Mouse (Mus musculus): ENCODE measurements at regions not wholly inside any gene's neighbourhood (a gene's known extent, or its start where the extent isn't known, plus 50 kb on each side); places are given as distances from the start of the nearest gene placed in this dataset.

DNA sequence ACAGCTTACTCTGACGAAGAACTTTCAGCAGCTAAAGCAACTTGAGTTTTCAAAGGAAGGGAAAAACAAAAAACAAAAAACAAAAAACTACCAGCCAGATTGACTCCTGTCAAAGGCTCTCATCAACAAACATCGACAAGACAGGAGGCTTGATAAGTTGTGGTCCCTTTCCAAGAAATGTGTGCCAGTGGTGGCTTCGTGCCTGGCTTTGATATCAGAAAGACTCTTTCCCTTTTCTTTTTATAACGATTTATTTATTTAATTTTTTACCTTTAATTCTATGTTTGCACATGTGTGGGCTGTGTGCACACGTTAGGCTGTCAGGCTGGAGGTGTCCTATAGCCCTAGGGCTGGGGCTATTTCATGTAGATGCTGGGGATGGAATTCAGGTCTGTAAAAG lies 60.4 kb downstream of the Dact1 start:
- DNase-seq (ENCODE audit: low read depth, low spot score) = no peak

DNA sequence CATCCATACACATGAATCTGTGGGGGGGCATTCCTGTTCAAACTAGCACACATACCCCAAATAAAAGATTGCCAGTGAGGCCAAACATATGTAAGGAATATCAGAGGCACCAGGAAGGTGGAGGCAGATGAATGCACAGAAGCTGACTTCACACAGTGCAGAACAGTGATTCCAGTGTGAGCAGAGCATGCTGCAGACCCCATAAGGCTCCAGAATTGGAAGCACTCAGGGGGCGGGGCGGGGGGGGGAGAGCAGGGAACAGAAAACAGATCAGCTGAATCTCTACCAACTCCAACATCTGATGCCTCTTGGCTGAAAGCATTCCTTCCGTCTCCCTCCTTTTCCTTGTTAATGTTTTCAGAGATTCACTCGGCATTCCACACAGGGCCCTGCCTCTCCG lies 62.3 kb downstream of the Dact1 start:
- no peak for DNase-seq (ENCODE audit: low read depth, low spot score)

GRCm38 (mm10) chr12:71373633-71374032 lies 63.9 kb downstream of the Dact1 start:
- no peak for DNase-seq (ENCODE audit: low read depth, low spot score)

GRCm38 (mm10) chr12:71376446-71376845 lies 66.8 kb downstream of the Dact1 start:
- DNase-seq (ENCODE audit: low read depth, low spot score) = no peak

DNA sequence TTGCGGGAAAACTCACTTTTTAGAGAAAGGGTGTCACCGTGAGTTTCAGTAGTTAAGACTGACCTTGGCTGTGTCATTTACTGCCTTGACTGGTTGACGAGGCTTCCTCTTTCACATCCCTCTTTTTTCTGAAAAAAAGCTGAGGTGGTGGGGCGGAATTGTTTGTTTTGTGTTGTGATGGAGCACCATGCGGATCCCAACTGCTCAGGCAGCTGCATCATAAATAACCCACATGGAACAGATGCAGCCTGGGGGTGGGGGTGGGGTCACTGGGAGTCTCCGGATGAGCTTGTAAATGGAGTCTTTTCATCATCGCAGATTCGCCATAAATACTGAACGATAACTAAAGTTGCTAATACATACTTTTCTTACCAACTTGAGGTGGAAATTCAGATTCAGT lies 67.3 kb downstream of the Dact1 start:
- peak; percentile 60 for DNase-seq (ENCODE audit: low read depth, low spot score)

- no peak for DNase-seq (ENCODE audit: low read depth, low spot score)
These were observed 70.1 kb downstream of the Dact1 start for GRCm38 (mm10) chr12:71379626-71380423.

DNA sequence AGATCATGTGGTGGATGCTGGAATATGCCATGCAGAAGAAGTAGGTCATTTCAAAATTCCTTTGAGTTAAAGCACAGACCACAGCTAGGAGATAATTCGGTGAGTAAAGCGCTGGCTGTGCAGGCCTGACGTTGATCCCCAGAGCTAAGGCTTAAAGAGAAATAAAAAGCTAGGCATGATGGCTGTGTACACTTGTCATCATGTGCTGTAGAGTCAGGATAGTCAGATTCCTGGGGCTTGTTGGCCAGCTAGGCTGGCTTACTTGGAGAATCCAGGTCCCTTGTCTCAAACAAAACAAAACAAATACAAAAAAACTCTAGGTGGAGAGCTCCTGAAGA lies 70.7 kb downstream of the Dact1 start:
- DNase-seq (ENCODE audit: low read depth, low spot score) = no peak

DNA sequence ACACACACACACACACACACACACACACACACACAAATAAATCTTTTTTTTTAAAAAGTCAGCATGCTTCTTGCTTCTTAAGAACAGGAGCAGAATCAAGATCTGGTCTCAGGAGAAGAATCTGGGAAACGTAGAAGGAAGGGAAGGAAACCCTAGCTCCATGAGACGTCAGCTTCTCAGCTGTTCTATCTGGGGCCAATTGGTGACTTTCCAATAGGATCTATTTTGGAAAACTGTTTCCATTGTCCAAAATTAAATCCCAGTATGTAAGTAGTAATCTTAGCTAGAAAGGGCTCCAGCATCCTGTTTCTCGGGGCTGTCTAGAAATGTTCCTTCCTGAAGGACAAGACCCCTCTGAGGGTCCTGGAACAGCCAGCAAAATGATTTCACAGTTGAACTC lies 76.6 kb downstream of the Dact1 start:
- DNase-seq (ENCODE audit: low read depth, low spot score) = no peak

DNA sequence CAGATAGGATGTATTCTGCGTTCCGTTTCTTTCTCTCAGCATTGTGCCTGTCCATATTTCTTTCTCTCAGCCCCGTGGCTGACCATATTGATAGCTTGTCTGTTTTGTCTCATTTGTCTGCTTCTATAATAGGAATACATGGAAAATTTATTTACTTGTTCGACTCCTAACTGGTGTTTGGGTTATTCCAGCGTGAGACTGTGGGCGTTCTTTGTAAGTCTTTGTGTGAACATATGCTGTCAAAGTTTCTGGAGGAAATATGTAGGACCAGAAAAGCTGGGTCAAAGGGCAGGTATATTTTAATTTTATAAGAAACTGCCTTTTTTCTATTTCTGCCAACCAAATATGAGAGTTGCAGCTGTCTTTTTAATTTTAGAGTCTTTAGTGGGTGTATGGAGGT lies 81.8 kb downstream of the Dact1 start:
- no peak for DNase-seq (ENCODE audit: low read depth, low spot score)

- no peak for DNase-seq (ENCODE audit: low read depth, low spot score)
These were observed 84.1 kb downstream of the Dact1 start for GRCm38 (mm10) chr12:71393752-71394151.

DNA sequence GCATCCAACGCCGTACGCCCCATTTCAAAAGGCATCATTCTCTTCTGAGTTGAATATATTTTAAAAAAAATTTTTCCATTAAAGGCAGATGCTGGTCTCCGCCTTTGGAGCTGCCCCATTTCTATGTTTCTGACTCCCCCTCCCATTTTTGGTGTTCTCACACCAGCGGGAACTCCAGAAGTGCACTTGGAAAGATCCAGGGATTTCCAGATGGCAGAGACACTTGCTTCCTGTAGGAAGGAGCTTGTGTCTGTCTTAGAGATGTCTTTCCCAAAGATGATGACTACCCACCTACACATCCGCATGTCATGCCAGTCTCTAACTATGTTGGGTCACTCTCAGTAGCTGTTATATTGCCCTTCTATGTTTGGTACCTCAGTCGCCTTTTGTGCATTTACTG lies 87.8 kb downstream of the Dact1 start:
- no peak for DNase-seq (ENCODE audit: low read depth, low spot score)

DNA sequence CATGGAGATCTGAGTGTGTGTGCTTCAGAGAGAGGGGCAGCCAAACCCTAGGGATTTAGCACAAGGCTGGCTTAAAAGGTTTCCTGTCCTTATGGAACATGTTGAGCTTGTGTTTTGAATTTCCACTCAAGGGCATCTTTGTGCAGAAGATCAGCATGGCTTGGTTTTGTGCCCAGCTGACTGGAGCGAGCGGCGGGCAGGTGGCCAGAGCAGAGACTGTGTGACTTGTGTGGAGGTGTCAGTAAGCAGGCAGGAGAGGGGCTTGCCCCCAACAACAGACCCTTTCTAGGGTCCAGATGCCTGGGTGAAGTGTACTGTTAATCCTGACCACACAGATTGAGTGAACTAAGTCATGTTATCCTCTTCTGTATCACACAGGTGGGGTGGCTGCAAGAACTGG lies 89.0 kb downstream of the Dact1 start:
- DNase-seq (ENCODE audit: low read depth, low spot score) = no peak

DNA sequence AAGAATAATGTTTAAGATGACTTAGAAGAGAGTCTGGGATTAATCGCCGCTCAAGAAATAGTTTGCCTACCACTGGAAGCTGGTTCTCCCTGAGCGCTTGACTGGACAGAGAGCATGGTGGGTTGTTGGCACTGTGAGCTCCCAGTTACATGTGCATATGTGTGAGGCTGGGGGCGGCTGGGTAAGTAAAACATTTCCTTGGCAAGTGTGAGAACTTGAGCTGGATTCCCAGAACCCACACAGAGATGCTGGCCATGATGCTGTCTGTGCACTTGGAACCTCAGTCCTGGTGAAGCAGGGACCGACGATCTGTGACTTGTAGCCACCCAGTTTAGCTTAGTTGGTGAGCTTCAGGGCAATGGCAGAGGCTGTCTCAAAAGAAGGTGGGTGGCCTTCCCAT lies 90.5 kb downstream of the Dact1 start:
- no peak for DNase-seq (ENCODE audit: low read depth, low spot score)

- no peak for DNase-seq (ENCODE audit: low read depth, low spot score)
These were observed 92.1 kb downstream of the Dact1 start for GRCm38 (mm10) chr12:71401621-71402416.

DNA sequence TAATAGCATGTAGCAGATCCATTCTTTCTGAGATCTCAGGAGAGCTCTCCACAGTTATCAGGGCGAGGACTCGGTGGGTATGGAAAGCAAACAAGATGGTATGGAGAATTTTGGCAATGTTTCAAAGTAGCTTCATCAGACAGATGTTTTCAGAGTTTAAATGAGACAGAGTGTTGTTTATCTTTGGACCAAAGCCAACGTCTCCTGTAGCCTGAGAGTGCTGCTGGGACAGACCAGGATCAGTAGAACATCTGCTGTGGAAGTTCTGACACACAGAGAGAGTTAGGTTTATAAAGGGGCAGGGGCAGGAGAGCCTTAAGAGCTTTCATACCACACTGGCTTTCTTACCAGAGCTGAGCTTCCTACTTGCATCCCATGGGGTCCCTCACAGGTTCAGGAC lies 97.6 kb downstream of the Dact1 start:
- no peak for DNase-seq (ENCODE audit: low read depth, low spot score)

GRCm38 (mm10) chr12:71408396-71409050 lies 98.8 kb downstream of the Dact1 start:
- DNase-seq (ENCODE audit: low read depth, low spot score) = no peak

GRCm38 (mm10) chr12:71412331-71412730 lies 102.6 kb downstream of the Dact1 start:
- DNase-seq (ENCODE audit: low read depth, low spot score) = no peak

- no peak for DNase-seq (ENCODE audit: low read depth, low spot score)
These were observed 107.3 kb downstream of the Dact1 start for GRCm38 (mm10) chr12:71416968-71417367.

- no peak for DNase-seq (ENCODE audit: low read depth, low spot score)
These were observed 108.5 kb downstream of the Dact1 start for GRCm38 (mm10) chr12:71418186-71418585.

GRCm38 (mm10) chr12:71419161-71419560 lies 109.5 kb downstream of the Dact1 start:
- no peak for DNase-seq (ENCODE audit: low read depth, low spot score)

GRCm38 (mm10) chr12:71426023-71426719 lies 116.5 kb downstream of the Dact1 start:
- no peak for DNase-seq (ENCODE audit: low read depth, low spot score)

DNA sequence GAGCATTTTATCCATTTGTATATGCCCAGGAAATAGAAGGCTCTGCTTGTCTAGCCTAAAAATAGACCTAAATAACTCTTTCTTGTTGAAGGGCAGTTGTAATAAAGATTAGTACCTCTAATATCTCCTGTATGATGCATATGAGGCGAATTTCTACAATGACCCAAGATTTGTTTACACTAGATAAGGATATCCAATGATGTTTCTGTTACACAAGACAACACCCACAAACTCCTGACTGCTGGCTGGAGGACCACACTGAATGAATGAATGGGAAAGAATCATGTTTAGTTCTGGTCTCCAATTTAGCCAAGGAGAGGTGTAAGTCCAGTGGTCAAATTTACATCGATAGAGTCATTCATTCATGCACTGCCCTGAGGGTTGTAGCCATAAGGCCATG lies 118.3 kb downstream of the Dact1 start:
- DNase-seq (ENCODE audit: low read depth, low spot score) = no peak
